Mouse (Mus musculus) erythroblast, embryonic 14.5 days (primary cell): ENCODE measurements around the gene Atp5j.

Experiments used
- GATA1 ChIP-seq: IDR thresholded peaks from 2 replicates; pipeline ENCODE4 v1.6.1; 2012; ENCODE audit warnings: low read length, inconsistent platforms, mixed read lengths
- TAL1 ChIP-seq: IDR thresholded peaks from 3 replicates; pipeline ENCODE4 v1.6.1; 2012; ENCODE audit warnings: low read length, inconsistent platforms, mixed read lengths

GRCm38 (mm10) chr16:84807874-84808273 is 27.6 kb downstream of the Atp5j start:
- TF ChIP-seq GATA1: no peak
- TF ChIP-seq TAL1: no peak
